Mouse (Mus musculus) frontal cortex, adult (tissue): ENCODE measurements at regions not wholly inside any gene's neighbourhood (a gene's known extent, or its start where the extent isn't known, plus 50 kb on each side); places are given as distances from the start of the nearest gene placed in this dataset.
A peak's percentile ranks its signal among the peaks of the same experiment; 100 is the strongest.

Experiments used
- ATAC-seq: cut with Nextera tagmentation; 2 replicates; pipeline ENCODE4 v1.9.2; 2017; ENCODE audit warnings: mild to moderate bottlenecking, moderate library complexity, mixed read lengths; ENCODE audit not compliant: low TSS enrichment

DNA sequence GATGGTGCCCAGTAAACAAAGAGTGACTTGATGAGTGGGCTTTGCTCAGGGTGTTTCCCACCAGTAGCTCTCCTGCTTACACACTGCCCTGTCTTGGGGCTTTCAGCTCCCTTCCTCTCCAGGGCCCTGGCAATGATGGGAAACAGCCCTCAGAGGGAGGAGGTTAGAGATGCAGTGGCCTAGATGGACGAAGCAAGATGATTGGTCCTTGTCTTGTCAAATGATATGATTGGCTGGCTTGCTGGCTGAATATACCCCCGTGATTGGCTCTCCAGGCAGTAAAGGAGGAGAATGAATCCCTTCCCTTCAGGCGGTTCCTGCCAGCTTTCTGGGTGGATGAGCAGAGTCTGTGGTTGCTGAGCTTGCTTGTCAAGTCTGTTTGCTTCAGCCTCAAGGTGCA is 74.8 kb upstream of the Ncam1 start:
- peak; percentile 99 for ATAC-seq

DNA sequence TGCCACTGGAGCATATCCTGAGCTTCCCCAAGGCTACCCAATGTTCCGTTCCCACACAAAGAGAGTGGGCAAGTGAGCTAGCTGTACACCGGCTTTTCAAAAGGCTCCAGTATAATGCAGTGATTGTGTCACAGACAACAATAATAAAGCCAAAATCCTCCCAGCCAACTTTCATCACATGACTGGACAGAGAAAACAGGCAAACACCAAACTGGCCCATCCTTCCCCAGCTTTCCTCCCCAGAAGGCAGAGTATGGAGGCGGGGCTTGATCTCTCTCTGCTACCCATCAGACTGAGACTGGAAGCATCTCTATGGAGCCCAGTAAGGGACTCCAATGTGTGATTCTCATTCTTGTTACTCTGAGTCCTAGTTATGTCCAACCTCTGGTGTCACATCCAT is 52.8 kb upstream of the Ncam1 start:
- ATAC-seq = peak; percentile 72; the same call in 1 of the 2 replicates

DNA sequence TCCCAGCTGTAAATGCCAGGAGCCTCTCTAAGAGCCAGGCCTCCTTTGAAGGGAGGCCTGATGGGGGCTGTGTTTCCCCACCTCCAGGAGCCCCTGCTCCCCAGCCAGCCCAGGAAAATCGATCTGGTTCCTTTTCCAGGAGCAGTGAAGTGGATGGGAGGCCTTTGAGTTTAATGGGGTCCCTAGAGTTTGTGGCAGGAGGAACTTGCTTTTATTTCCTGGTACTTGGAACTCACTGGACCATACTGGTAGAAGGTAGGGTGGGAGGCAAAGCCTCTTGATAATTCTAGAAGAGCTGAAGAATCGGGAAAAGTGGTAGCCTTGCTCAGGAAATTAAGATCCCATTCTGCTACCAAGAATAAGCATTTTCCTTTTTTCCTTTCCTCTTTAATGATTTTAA is 50.7 kb upstream of the Ncam1 start:
- no peak for ATAC-seq

DNA sequence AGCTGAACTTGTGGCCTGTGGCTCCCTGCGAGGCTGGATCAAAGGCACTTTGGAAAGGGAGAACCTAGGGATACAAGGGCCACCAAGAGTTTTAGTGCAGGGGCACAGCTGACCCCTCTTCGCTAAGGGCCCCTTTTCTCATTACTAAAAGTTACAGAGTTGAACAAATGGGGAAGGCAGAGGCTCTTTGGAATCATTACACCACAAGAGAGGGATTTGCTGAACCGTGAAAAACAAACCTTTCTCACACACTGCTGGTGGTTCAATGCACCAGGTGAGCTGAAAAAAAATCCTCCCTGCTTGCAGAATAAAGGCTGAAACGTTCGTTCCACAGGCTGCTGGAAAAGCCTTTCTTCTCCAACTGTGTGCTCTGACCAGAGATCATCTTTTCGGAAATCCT is 50.2 kb upstream of the Ncam1 start:
- ATAC-seq = no peak
